ENCODE assay signal across 11 mouse cellular contexts in genomic region chr9:21960135-21960534, GRCm38 (mm10). TPM values are rescaled to one million over a fixed set of nuclear protein-coding genes. Genes with fewer than 3 reads are reported as not detected.
DNase-seq lines count a peak whose midpoint lies in the region; ATAC-seq lines count a peak whose summit lies in the region.
"Had no signal": no experiment of that assay in that cellular context is flagged by ENCODE, and none has a peak within 500 bp of the region (broad histone marks: within the 10 kb centered on the region; RNA-seq: fewer than 3 reads in every experiment).

No protein-coding gene starts in this region.

- WGBS in heart, embryonic 10.5 days: 48% methylated on average over 9 of the region's 9 CpGs
- 50% methylated on average over 9 of the region's 9 CpGs for WGBS in stomach, embryonic 15.5 days

- ATAC-seq in megakaryocyte, adult 5-6 weeks (ENCODE audit: poor library complexity, severe bottlenecking): no peak
- ATAC-seq in stomach, embryonic 15.5 days (ENCODE audit: insufficient read depth, low FRiP score, low read depth): no peak
- ATAC-seq: forebrain, embryonic 15.5 days had no signal

- H3K4me3 ChIP-seq in heart, embryonic 10.5 days: peak overlapping the region; percentile 58
- H3K4me3 ChIP-seq in megakaryocyte, embryonic 14.5 days (replicated peaks): peak overlapping the region; percentile 64
- no peak overlapping the region for H3K4me3 ChIP-seq in stomach, embryonic 15.5 days (replicated peaks)
- H3K4me3 ChIP-seq: forebrain, embryonic 15.5 days; limb, embryonic 15.5 days had no signal

- peaks cover 46% of the 10 kb centered on the region for H3K27me3 ChIP-seq in heart, embryonic 10.5 days (ENCODE audit: insufficient read depth, poor library complexity, severe bottlenecking)
- no peaks in the 10 kb centered on the region for H3K27me3 ChIP-seq in megakaryocyte, embryonic 14.5 days (replicated peaks)
- H3K27me3 ChIP-seq in stomach, embryonic 15.5 days (replicated peaks): peaks cover 15% of the 10 kb centered on the region

- peak overlapping the region; percentile 82; the same call in 1 of the 2 replicates for H3K27ac ChIP-seq in heart, embryonic 10.5 days
- no peak overlapping the region for H3K27ac ChIP-seq in stomach, embryonic 15.5 days
- H3K27ac ChIP-seq: forebrain, embryonic 15.5 days; limb, embryonic 15.5 days had no signal

- 0 out of 2 replicates have a peak overlapping the region, but pooled peaks have one; percentile 96 for H3K4me2 ChIP-seq in stomach, embryonic 15.5 days
- H3K4me2 ChIP-seq: forebrain, embryonic 15.5 days; limb, embryonic 15.5 days had no signal

- H3K36me3 ChIP-seq in heart, embryonic 10.5 days: peaks cover 24% of the 10 kb centered on the region
- H3K36me3 ChIP-seq in megakaryocyte, embryonic 14.5 days (replicated peaks; ENCODE audit: low read length): peaks cover 41% of the 10 kb centered on the region
- no peaks in the 10 kb centered on the region for H3K36me3 ChIP-seq in stomach, embryonic 15.5 days
- H3K36me3 ChIP-seq: limb, embryonic 15.5 days had no signal

- H3K4me1 ChIP-seq in heart, embryonic 10.5 days: peaks cover 49% of the 10 kb centered on the region
- peaks cover 81% of the 10 kb centered on the region for H3K4me1 ChIP-seq in megakaryocyte, embryonic 14.5 days
- peaks cover 32% of the 10 kb centered on the region for H3K4me1 ChIP-seq in stomach, embryonic 15.5 days

- H3K9ac ChIP-seq in stomach, embryonic 15.5 days: no peak overlapping the region
- H3K9ac ChIP-seq: forebrain, embryonic 15.5 days; limb, embryonic 15.5 days had no signal

- no peak for DNase-seq in heart, embryonic 10.5 days (ENCODE audit: low spot score)
- no peak for DNase-seq in heart, postnatal 4 days
- peak; percentile 39 for DNase-seq in kidney, postnatal 10 days
- DNase-seq in layer of hippocampus, adult 11-12 months (ENCODE audit: low spot score): no peak
- no peak for DNase-seq in spleen, postnatal 36 days (ENCODE audit: low spot score in 2 of 2)

- no peaks in the 10 kb centered on the region for H3K9me3 ChIP-seq in heart, embryonic 10.5 days
- no peaks in the 10 kb centered on the region for H3K9me3 ChIP-seq in megakaryocyte, embryonic 14.5 days
- no peaks in the 10 kb centered on the region for H3K9me3 ChIP-seq in stomach, embryonic 15.5 days
- H3K9me3 ChIP-seq: forebrain, embryonic 15.5 days; limb, embryonic 15.5 days had no signal

RNA-seq across cellular contexts. Expression of gene Epor, which starts 3.2 kb away (rescaled TPM):
- polyA plus RNA-seq in heart, embryonic 10.5 days (2016; fragmentation: Nextera tagmentation; extraction: Ambion mirVana): 25.0 and 25.9 TPM in 2 replicates
- total RNA-seq in heart, postnatal 4 days (2021): 1 to 10 TPM; 1.7 to 2.1 TPM
- 171 and 223 TPM in 2 replicates for polyA plus RNA-seq in megakaryocyte, embryonic 14.5 days (2012; ENCODE audit: insufficient read depth, low replicate concordance)
- 0.45 and 0.84 TPM in 2 replicates for total RNA-seq in megakaryocyte, adult 5-6 weeks (2015)
- 0.28 and 1.2 TPM in 2 replicates for total RNA-seq in megakaryocyte, adult 5-6 weeks (2017)
- 8.5 and 14.7 TPM in 2 replicates for polyA plus RNA-seq in stomach, embryonic 15.5 days (2015; fragmentation: Nextera tagmentation; extraction: Ambion mirVana)

RNA-seq across cellular contexts. Expression of gene Swsap1, which starts 4.6 kb away (rescaled TPM):
- polyA plus RNA-seq in heart, embryonic 10.5 days (2016; fragmentation: Nextera tagmentation; extraction: Ambion mirVana): 5.7 and 6.9 TPM in 2 replicates
- total RNA-seq in heart, postnatal 4 days (2021): 1 to 10 TPM; 8.8 to 9.0 TPM
- 3.9 and 5.9 TPM in 2 replicates for polyA plus RNA-seq in megakaryocyte, embryonic 14.5 days (2012; ENCODE audit: insufficient read depth, low replicate concordance)
- total RNA-seq in megakaryocyte, adult 5-6 weeks (2015): 3.7 and 4.3 TPM in 2 replicates
- total RNA-seq in megakaryocyte, adult 5-6 weeks (2017): 6.5 and 6.6 TPM in 2 replicates
- polyA plus RNA-seq in stomach, embryonic 15.5 days (2015; fragmentation: Nextera tagmentation; extraction: Ambion mirVana): 6.2 and 6.6 TPM in 2 replicates

RNA-seq across cellular contexts. Expression of gene Plppr2, which starts 23.3 kb away (rescaled TPM):
- 6.5 and 7.0 TPM in 2 replicates for polyA plus RNA-seq in heart, embryonic 10.5 days (2016; fragmentation: Nextera tagmentation; extraction: Ambion mirVana)
- total RNA-seq in heart, postnatal 4 days (2021): 1 to 10 TPM; 3.0 to 3.1 TPM
- 3.1 and 6.4 TPM in 2 replicates for polyA plus RNA-seq in megakaryocyte, embryonic 14.5 days (2012; ENCODE audit: insufficient read depth, low replicate concordance)
- total RNA-seq in megakaryocyte, adult 5-6 weeks (2015): 0.57 and 0.96 TPM in 2 replicates
- total RNA-seq in megakaryocyte, adult 5-6 weeks (2017): 0.65 TPM in 1 of 2 replicates, not detected in the other
- polyA plus RNA-seq in stomach, embryonic 15.5 days (2015; fragmentation: Nextera tagmentation; extraction: Ambion mirVana): 7.9 and 8.1 TPM in 2 replicates

RNA-seq across cellular contexts. Expression of gene Rgl3, which starts 29.1 kb away (rescaled TPM):
- polyA plus RNA-seq in heart, embryonic 10.5 days (2016; fragmentation: Nextera tagmentation; extraction: Ambion mirVana): 1.8 and 2.3 TPM in 2 replicates
- total RNA-seq in heart, postnatal 4 days (2021): under 1 TPM; 0.71 to 0.97 TPM
- polyA plus RNA-seq in megakaryocyte, embryonic 14.5 days (2012; ENCODE audit: insufficient read depth, low replicate concordance): 2.2 and 5.6 TPM in 2 replicates
- total RNA-seq in megakaryocyte, adult 5-6 weeks (2015): not detected in 2 replicates
- total RNA-seq in megakaryocyte, adult 5-6 weeks (2017): not detected in 2 replicates
- 5.0 TPM in 2 replicates for polyA plus RNA-seq in stomach, embryonic 15.5 days (2015; fragmentation: Nextera tagmentation; extraction: Ambion mirVana)
- total RNA-seq: common myeloid progenitor, adult 5-6 weeks had no signal

RNA-seq across cellular contexts. Expression of gene Tmem205, which starts 32.8 kb away (rescaled TPM):
- polyA plus RNA-seq in heart, embryonic 10.5 days (2016; fragmentation: Nextera tagmentation; extraction: Ambion mirVana): 50.1 and 52.6 TPM in 2 replicates
- total RNA-seq in heart, postnatal 4 days (2021): 10 to 100 TPM; 20.1 to 21.3 TPM
- 33.0 and 55.9 TPM in 2 replicates for polyA plus RNA-seq in megakaryocyte, embryonic 14.5 days (2012; ENCODE audit: insufficient read depth, low replicate concordance)
- total RNA-seq in megakaryocyte, adult 5-6 weeks (2015): 40.9 and 48.2 TPM in 2 replicates
- 8.0 and 14.1 TPM in 2 replicates for total RNA-seq in megakaryocyte, adult 5-6 weeks (2017)
- polyA plus RNA-seq in stomach, embryonic 15.5 days (2015; fragmentation: Nextera tagmentation; extraction: Ambion mirVana): 70.7 and 74.5 TPM in 2 replicates
